Mouse (Mus musculus): ENCODE data around the gene Parg.

DNA sequence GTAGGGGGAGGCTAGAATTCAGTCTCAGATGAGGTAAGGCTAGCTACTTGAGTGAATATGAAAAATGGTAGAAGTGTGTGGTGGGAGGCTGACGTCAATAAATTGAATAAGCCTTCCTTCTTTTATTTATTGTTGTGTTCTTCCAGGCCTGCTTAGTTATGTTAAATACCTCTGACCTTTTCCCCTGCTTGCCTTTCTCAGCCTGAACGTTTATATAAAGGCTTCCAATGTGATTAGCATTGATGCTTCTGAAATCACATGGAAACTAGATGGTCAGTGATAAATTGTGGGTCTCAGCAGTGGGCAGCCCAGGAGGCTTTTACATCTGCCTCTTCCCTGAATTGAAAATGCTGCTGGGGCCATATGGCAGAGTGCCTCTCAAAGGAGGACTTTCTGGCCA is 44.3 kb downstream of the Parg start:
- TF ChIP-seq POLR2A (IDR thresholded peaks at IDR 0.05; ENCODE audit: borderline replicate concordance, insufficient read depth, low read length) (no peak), CTCF (IDR thresholded peaks at IDR 0.05; ENCODE audit: borderline replicate concordance, insufficient read depth, low read depth, low read length) (no peak)
